Mouse (Mus musculus): ENCODE results near the gene Skint1. TPM values are rescaled to one million over a fixed set of nuclear protein-coding genes. Genes with fewer than 3 reads are reported as not detected.
A peak's percentile ranks its signal among the peaks of the same experiment; 100 is the strongest.
"Not testable (repeated sequence)": the region's sequence is repeated elsewhere in the genome, so short reads cannot be mapped to it uniquely, and the experiment has no call there.

The Skint1 gene
- total RNA-seq (2015) (not detected in 2 replicates), total RNA-seq (2017) (not detected in 2 replicates)

DNA sequence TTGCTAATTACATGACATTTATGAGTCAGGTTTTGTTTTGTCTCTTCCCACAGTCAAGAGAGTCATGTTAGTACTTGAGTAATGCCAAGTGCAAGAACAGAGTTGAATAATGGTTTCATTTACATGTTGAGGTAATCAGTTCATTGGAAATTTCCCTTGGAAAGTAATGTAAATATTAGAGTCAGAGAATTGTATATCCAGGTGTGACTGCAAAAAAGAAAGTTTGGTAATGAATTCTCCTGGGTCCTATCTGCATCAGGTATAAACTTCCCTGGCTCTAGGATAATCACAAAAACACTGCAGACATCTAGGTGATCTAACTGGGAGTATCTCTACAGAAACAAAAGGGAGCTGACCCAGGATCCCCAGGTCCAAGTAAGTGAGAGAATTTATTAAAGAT, at the start of gene Skint1:
Gene Skint1, plus strand, starts transcription at position 301 of the 400 bp plus-strand sequence.
- no peak for ATAC-seq (ENCODE audit: poor library complexity, severe bottlenecking)

DNA sequence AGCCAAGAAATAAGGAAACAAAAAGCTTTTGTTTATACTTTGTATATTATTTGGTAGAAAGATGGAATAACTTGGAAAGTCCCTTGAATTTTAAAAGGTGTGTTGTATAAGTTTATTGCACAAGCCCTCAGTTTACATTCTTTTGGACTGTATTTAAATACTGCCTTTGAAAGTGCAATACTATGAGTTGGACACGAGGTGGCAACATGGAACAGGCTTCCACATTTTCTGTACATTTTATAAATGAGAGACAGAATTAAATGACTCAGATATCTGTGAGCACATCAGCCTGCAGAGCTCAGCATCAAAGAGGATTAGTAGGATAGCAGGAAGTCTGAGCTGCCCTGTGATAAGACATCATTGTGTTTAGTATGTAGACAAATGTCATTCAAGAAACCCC, 44.8 kb upstream of the Skint1 start:
- 0 out of 2 replicates have a peak, but pooled peaks have one; percentile 43 for ATAC-seq (ENCODE audit: poor library complexity, severe bottlenecking)

- ATAC-seq (ENCODE audit: poor library complexity, severe bottlenecking): not testable (repeated sequence)
Measured at GRCm38 (mm10) chr4:111963241-111963640, 42.8 kb upstream of the Skint1 start.

- no peak for ATAC-seq (ENCODE audit: poor library complexity, severe bottlenecking)
Measured at GRCm38 (mm10) chr4:111963669-111964068, 42.4 kb upstream of the Skint1 start.

- no peak for ATAC-seq (ENCODE audit: poor library complexity, severe bottlenecking)
Measured at GRCm38 (mm10) chr4:111972623-111973022, 33.4 kb upstream of the Skint1 start, which contains the start of gene Skint7. TSS of gene Skint7 (plus strand) at chr4:111972923.

DNA sequence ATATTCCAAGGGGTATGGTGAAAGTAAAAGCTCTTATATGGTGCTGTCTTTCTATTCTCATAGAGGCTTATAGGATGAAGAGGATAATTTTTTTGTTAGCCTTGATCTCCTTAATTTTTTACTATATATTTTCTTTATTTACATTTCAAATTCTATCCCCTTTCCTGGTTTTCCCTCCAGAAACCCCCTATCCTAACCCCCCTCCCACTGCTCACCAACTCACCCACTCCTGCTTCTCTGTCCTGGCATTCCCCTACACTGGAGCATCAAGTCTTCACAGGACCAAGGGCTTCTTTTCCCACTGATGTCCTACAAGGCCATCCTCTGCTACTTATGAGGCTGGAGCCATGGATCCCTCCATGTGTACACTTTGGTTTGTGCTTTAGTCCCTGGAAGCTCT, 65.6 kb downstream of the Skint1 start, which contains the start of gene Skint4:
Gene Skint4, plus strand, starts transcription at position 301 of the 400 bp plus-strand sequence.
- ATAC-seq (ENCODE audit: poor library complexity, severe bottlenecking): no peak

Other genes with a start within 250 kb of the Skint1 start
- gene Slc5a9, start 103.4 kb upstream of the Skint1 start, total RNA-seq (2015): not detected in 2 replicates
- not detected in 2 replicates for gene Slc5a9, start 103.4 kb upstream of the Skint1 start, total RNA-seq (2017)
- gene Skint8, start 86.9 kb upstream of the Skint1 start, total RNA-seq (2015): not detected in 2 replicates
- gene Skint8, start 86.9 kb upstream of the Skint1 start, total RNA-seq (2017): not detected in 2 replicates
- gene Skint7, start 33.3 kb upstream of the Skint1 start, total RNA-seq (2015): not detected in 2 replicates
- not detected in 2 replicates for gene Skint7, start 33.3 kb upstream of the Skint1 start, total RNA-seq (2017)
- not detected in 2 replicates for gene Skint4, start 65.7 kb downstream of the Skint1 start, total RNA-seq (2015)
- not detected in 2 replicates for gene Skint4, start 65.7 kb downstream of the Skint1 start, total RNA-seq (2017)
- 10.9 and 12.4 TPM in 2 replicates for gene Skint3, start 226.0 kb downstream of the Skint1 start, total RNA-seq (2015)
- gene Skint3, start 226.0 kb downstream of the Skint1 start, total RNA-seq (2017): 19.6 and 20.1 TPM in 2 replicates

Measured in megakaryocyte, adult 5-6 weeks (primary cell).